Mouse (Mus musculus) myocyte (in vitro differentiated cells): ENCODE data around the gene Olfr1288. TPM values are rescaled to one million over a fixed set of nuclear protein-coding genes. Genes with fewer than 3 reads are reported as not detected.

Experiments used
- H3K27me3 ChIP-seq: one replicate; pipeline ENCODE4 v1.6.1; 2011; ENCODE audit not compliant: control insufficient read depth, insufficient read depth, insufficient read length
- H3K36me3 ChIP-seq: one replicate; pipeline ENCODE4 v1.6.1; 2011; ENCODE audit not compliant: control insufficient read depth, insufficient read depth
- H3K4me2 ChIP-seq: one replicate; pipeline ENCODE4 v1.6.1; 2011; ENCODE audit warnings: low read depth, control low read depth
- H3K4me3 ChIP-seq: one replicate; pipeline ENCODE4 v1.5.1; 2011; ENCODE audit warnings: mild to moderate bottlenecking, control low read depth, moderate library complexity
- H3K79me2 ChIP-seq: one replicate; pipeline ENCODE4 v1.6.1; 2011; ENCODE audit not compliant: control insufficient read depth, insufficient read depth
- H3ac ChIP-seq: one replicate; pipeline ENCODE4 v1.6.1; 2011; ENCODE audit not compliant: control insufficient read depth, insufficient read length
- CEBPB ChIP-seq: IDR thresholded peaks from 2 replicates; pipeline ENCODE4 v1.6.1; 2011; ENCODE audit warnings: mild to moderate bottlenecking, moderate library complexity; ENCODE audit not compliant: poor library complexity, insufficient read depth, severe bottlenecking
- E2F4 ChIP-seq: IDR thresholded peaks from one replicate; pipeline ENCODE4 v1.6.1; 2011; ENCODE audit warnings: mild to moderate bottlenecking, control low read depth, moderate library complexity; ENCODE audit not compliant: insufficient read depth
- MAX ChIP-seq: IDR thresholded peaks from one replicate; pipeline ENCODE4 v1.6.1; 2011; ENCODE audit warnings: low read depth, mild to moderate bottlenecking, control low read depth
- MYOD1 ChIP-seq, 3 experiments: IDR thresholded peaks; one replicate each; pipeline ENCODE4 v1.6.1; 2011; ENCODE audit warnings: control low read depth in 2 of 3, low read depth in 2 of 3, mild to moderate bottlenecking in 2 of 3, moderate library complexity in 1 of 3; ENCODE audit not compliant: insufficient read length in 2 of 3, control insufficient read depth in 1 of 3
- MYOG ChIP-seq, 3 experiments: IDR thresholded peaks; one replicate each; pipeline ENCODE4 v1.6.1; 2011; ENCODE audit warnings: control low read depth in 2 of 3, low read depth in 2 of 3, mild to moderate bottlenecking in 2 of 3; ENCODE audit not compliant: insufficient read length in 2 of 3, control insufficient read depth in 1 of 3, insufficient read depth in 1 of 3
- POLR2A ChIP-seq: IDR thresholded peaks from one replicate; pipeline ENCODE4 v1.6.1; 2011; ENCODE audit warnings: low read depth, mild to moderate bottlenecking, control low read depth, moderate library complexity; ENCODE audit not compliant: insufficient read length
- POLR2AphosphoS2 ChIP-seq: IDR thresholded peaks from one replicate; pipeline ENCODE4 v1.6.1; 2011; ENCODE audit warnings: low read depth, control low read depth; ENCODE audit not compliant: insufficient read length
- REST ChIP-seq: IDR thresholded peaks from one replicate; pipeline ENCODE4 v1.6.1; 2011; ENCODE audit warnings: mild to moderate bottlenecking, control low read depth, moderate library complexity; ENCODE audit not compliant: insufficient read depth, insufficient read length
- SRF ChIP-seq: IDR thresholded peaks from one replicate; pipeline ENCODE4 v1.6.1; 2011; ENCODE audit warnings: low read depth; ENCODE audit not compliant: control insufficient read depth, insufficient read length
- TCF12 ChIP-seq: IDR thresholded peaks from one replicate; pipeline ENCODE4 v1.6.1; 2011; ENCODE audit warnings: mild to moderate bottlenecking, control low read depth; ENCODE audit not compliant: poor library complexity, insufficient read depth, severe bottlenecking
- TCF3 ChIP-seq: IDR thresholded peaks from one replicate; pipeline ENCODE4 v1.6.1; 2011; ENCODE audit warnings: low read depth, control low read depth; ENCODE audit not compliant: insufficient read length
- USF1 ChIP-seq: IDR thresholded peaks from one replicate; pipeline ENCODE4 v1.6.1; 2011; ENCODE audit warnings: low read depth, mild to moderate bottlenecking, control low read depth, moderate library complexity
- polyA plus RNA-seq: library from polyadenylated mRNA; unstranded; fragments of >200 nt; fragmentation: generic; extraction: Trizol; gene quantifications from one replicate; pipeline ENCODE4 v1.2.1, GENCODE M21; 2012; ENCODE audit warnings: missing spikeins

Gene Olfr1288
- polyA plus RNA-seq = not detected

GRCm38 (mm10) chr2:111473801-111474200 lies at the start of gene Olfr1288:
Olfr1288 (plus strand) TSS chr2:111474101.
- Histone ChIP-seq H3ac (no peak within 1 kb of the TSS), H3K79me2 (no peaks in the 10 kb centered on the region), H3K27me3 (no peaks in the 10 kb centered on the region), H3K4me2 (no peak within 1 kb of the TSS), H3K4me3 (no peak within 1 kb of the TSS), H3K36me3 (no peaks in the 10 kb centered on the region)
- TF ChIP-seq REST (no peak), MYOG (IDR thresholded peaks at IDR 0.05; ENCODE audit: control insufficient read depth in 1 of 3, insufficient read depth in 1 of 3, insufficient read length in 2 of 3, low read depth in 2 of 3) (no peak), CEBPB (no peak), TCF12 (no peak), TCF3 (no peak), MYOD1 (IDR thresholded peaks at IDR 0.05; ENCODE audit: control insufficient read depth in 1 of 3, insufficient read length in 2 of 3, low read depth in 2 of 3) (no peak), E2F4 (no peak), SRF (no peak), MAX (no peak), POLR2A (no peak), USF1 (no peak), POLR2AphosphoS2 (no peak)

GRCm38 (mm10) chr2:111448842-111449241 lies 25.1 kb upstream of the Olfr1288 start, which contains the start of gene Olfr1287:
Olfr1287 (plus strand) TSS chr2:111449142.
- Histone ChIP-seq H3K36me3 (no peaks in the 10 kb centered on the region), H3K79me2 (no peaks in the 10 kb centered on the region), H3K4me2 (no peak within 1 kb of the TSS), H3ac (no peak within 1 kb of the TSS), H3K4me3 (no peak within 1 kb of the TSS), H3K27me3 (no peaks in the 10 kb centered on the region)
- TF ChIP-seq E2F4 (no peak), SRF (no peak), MYOD1 (IDR thresholded peaks at IDR 0.05; ENCODE audit: control insufficient read depth in 1 of 3, insufficient read length in 2 of 3, low read depth in 2 of 3) (no peak), MAX (no peak), USF1 (no peak), POLR2AphosphoS2 (no peak)

- Histone ChIP-seq H3K4me3 (no peak within 1 kb of the TSS), H3K27me3 (no peaks in the 10 kb centered on the region), H3K79me2 (no peaks in the 10 kb centered on the region), H3ac (no peak within 1 kb of the TSS), H3K36me3 (no peaks in the 10 kb centered on the region), H3K4me2 (no peak within 1 kb of the TSS)
- no peak for TF ChIP-seq POLR2A
These were observed 6.6 kb downstream of the Olfr1288 start, which contains the start of gene Olfr1289 for GRCm38 (mm10) chr2:111480519-111480918. Olfr1289 (plus strand) TSS chr2:111480819.

- no peak within 1 kb of the TSS for H3K4me3 ChIP-seq
- no peak for TF ChIP-seq POLR2AphosphoS2
These were observed 19.8 kb downstream of the Olfr1288 start, which contains the start of gene Olfr1290 for GRCm38 (mm10) chr2:111493729-111494128. Olfr1290 (minus strand) TSS chr2:111493829.

GRCm38 (mm10) chr2:111496880-111497279 lies 23.0 kb downstream of the Olfr1288 start, which contains the start of gene Olfr1291-ps1:
Olfr1291-ps1 (plus strand) TSS chr2:111497180.
- no peak for TF ChIP-seq TCF3
- no peak for TF ChIP-seq CEBPB
- no peak for TF ChIP-seq E2F4
- no peak for TF ChIP-seq MAX
- no peak for TF ChIP-seq REST
- no peak for TF ChIP-seq USF1
- no peak for TF ChIP-seq SRF
- TF ChIP-seq POLR2A = no peak
- no peak for TF ChIP-seq MYOD1 (IDR thresholded peaks at IDR 0.05; ENCODE audit: control insufficient read depth in 1 of 3, insufficient read length in 2 of 3, low read depth in 2 of 3)
- no peak for TF ChIP-seq POLR2AphosphoS2
- no peak for TF ChIP-seq MYOG (IDR thresholded peaks at IDR 0.05; ENCODE audit: control insufficient read depth in 1 of 3, insufficient read depth in 1 of 3, insufficient read length in 2 of 3, low read depth in 2 of 3)
- no peak for TF ChIP-seq TCF12
- Histone ChIP-seq H3K27me3 (no peaks in the 10 kb centered on the region), H3K79me2 (no peaks in the 10 kb centered on the region)

More at GRCm38 (mm10) chr2:111493729-111494128, 19.8 kb downstream of the Olfr1288 start, which contains the start of gene Olfr1290:
- Histone ChIP-seq H3K27me3 (no peaks in the 10 kb centered on the region), H3K79me2 (no peaks in the 10 kb centered on the region), H3K4me2 (no peak within 1 kb of the TSS), H3ac (no peak within 1 kb of the TSS), H3K36me3 (no peaks in the 10 kb centered on the region)

More at GRCm38 (mm10) chr2:111496880-111497279, 23.0 kb downstream of the Olfr1288 start, which contains the start of gene Olfr1291-ps1:
- H3K4me2 ChIP-seq = no peak within 1 kb of the TSS
- no peak within 1 kb of the TSS for H3ac ChIP-seq
- no peak within 1 kb of the TSS for H3K4me3 ChIP-seq
- H3K36me3 ChIP-seq = no peaks in the 10 kb centered on the region
